Mouse (Mus musculus) brain, embryonic 14.5 days (tissue): ENCODE measurements at regions not wholly inside any gene's neighbourhood (a gene's known extent, or its start where the extent isn't known, plus 50 kb on each side); places are given as distances from the start of the nearest gene placed in this dataset.

Experiments used
- CTCF ChIP-seq: fragments of 200-500 bp; IDR thresholded peaks from 2 replicates; pipeline ENCODE4 v1.5.1; 2012; ENCODE audit warnings: inconsistent platforms, mild to moderate bottlenecking, moderate library complexity, borderline replicate concordance; ENCODE audit not compliant: insufficient read depth, insufficient read length; ENCODE audit errors: extremely low read depth
- POLR2A ChIP-seq: fragments of 200-500 bp; IDR thresholded peaks from 2 replicates; pipeline ENCODE4 v1.6.1; 2012; ENCODE audit warnings: mild to moderate bottlenecking, inconsistent platforms, borderline replicate concordance; ENCODE audit not compliant: poor library complexity, insufficient read depth, insufficient read length, severe bottlenecking; ENCODE audit errors: extremely low read depth

- TF ChIP-seq CTCF (no peak), POLR2A (no peak)
These were observed 69.8 kb upstream of the Cpsf6 start for GRCm38 (mm10) chr10:117449416-117450239.
